Mouse (Mus musculus) cerebellum, postnatal 4 days (tissue): ENCODE data around the gene Drosha.
"Not testable (repeated sequence)": the region's sequence is repeated elsewhere in the genome, so short reads cannot be mapped to it uniquely, and the experiment has no call there.

Experiments
- DNase-seq, 2 experiments: peaks; one replicate each; pipeline ENCODE4 v3.0.0; 2022; ENCODE audit warnings: low spot score in 2 of 2, mixed read lengths in 1 of 2

Gene Drosha

GRCm38 (mm10) chr15:12824197-12824952 lies at the start of gene Drosha, which contains the start of gene 6030458C11Rik:
TSS of gene Drosha (plus strand) at chr15:12824815.
TSS of gene 6030458C11Rik (minus strand) at chr15:12824649.
- DNase-seq: peak; percentile 98 to 99

GRCm38 (mm10) chr15:12781296-12781695 lies 43.3 kb upstream of the Drosha start:
- DNase-seq: no peak

GRCm38 (mm10) chr15:12781729-12782326 lies 42.8 kb upstream of the Drosha start:
- no peak for DNase-seq

- no peak for DNase-seq
These were observed 36.1 kb upstream of the Drosha start for GRCm38 (mm10) chr15:12788536-12788935.

GRCm38 (mm10) chr15:12789406-12789867 lies 35.2 kb upstream of the Drosha start:
- no peak for DNase-seq

- no peak for DNase-seq
These were observed 30.3 kb upstream of the Drosha start for GRCm38 (mm10) chr15:12794311-12794710.

- DNase-seq: peak in 1 of 2 experiments; percentile 64
These were observed 29.1 kb upstream of the Drosha start for GRCm38 (mm10) chr15:12795457-12795894.

GRCm38 (mm10) chr15:12795909-12796470 lies 28.6 kb upstream of the Drosha start:
- DNase-seq: no peak

GRCm38 (mm10) chr15:12798043-12798442 lies 26.6 kb upstream of the Drosha start:
- no peak for DNase-seq

- DNase-seq: no peak
These were observed 24.0 kb upstream of the Drosha start for GRCm38 (mm10) chr15:12800405-12801141.

GRCm38 (mm10) chr15:12801142-12801506 lies 23.5 kb upstream of the Drosha start:
- DNase-seq: not testable (repeated sequence)

GRCm38 (mm10) chr15:12805071-12805470 lies 19.5 kb upstream of the Drosha start:
- no peak for DNase-seq

GRCm38 (mm10) chr15:12807088-12807487 lies 17.5 kb upstream of the Drosha start:
- no peak for DNase-seq

GRCm38 (mm10) chr15:12809305-12809704 lies 15.3 kb upstream of the Drosha start:
- DNase-seq: no peak

GRCm38 (mm10) chr15:12812646-12813045 lies 12.0 kb upstream of the Drosha start:
- DNase-seq: no peak

GRCm38 (mm10) chr15:12817592-12817991 lies 7.0 kb upstream of the Drosha start:
- DNase-seq: no peak

- no peak for DNase-seq
These were observed 1.9 kb upstream of the Drosha start for GRCm38 (mm10) chr15:12822416-12823395.

GRCm38 (mm10) chr15:12823455-12824119 lies 1.0 kb upstream of the Drosha start:
- DNase-seq: no peak

- DNase-seq: no peak
These were observed 350 bp downstream of the Drosha start for GRCm38 (mm10) chr15:12824965-12825364.

GRCm38 (mm10) chr15:12825408-12825807 lies 793 bp downstream of the Drosha start:
- DNase-seq: no peak
